Mouse (Mus musculus) kidney, embryonic 14.5 days (tissue): ENCODE measurements around the gene Ms4a2. TPM values are rescaled to one million over a fixed set of nuclear protein-coding genes. Genes with fewer than 3 reads are reported as not detected.

Experiments used
- polyA plus RNA-seq: library from polyadenylated mRNA; unstranded; fragments of >200 nt; fragmentation: Nextera tagmentation; extraction: Ambion mirVana; gene quantifications from 2 replicates; pipeline ENCODE4 v1.2.1, GENCODE M21; 2014

Ms4a2 gene
- polyA plus RNA-seq, 1 experiment from 2014 or later = 1.6 TPM

Other genes with a start within 250 kb of the Ms4a2 start
- 4.1 and 5.2 TPM in 2 replicates for gene Ms4a4a, start 248.2 kb downstream of the Ms4a2 start, polyA plus RNA-seq
- 0.29 and 1.6 TPM in 2 replicates for gene Ms4a4c, start 218.9 kb downstream of the Ms4a2 start, polyA plus RNA-seq
- gene Ms4a4b, start 180.2 kb downstream of the Ms4a2 start, polyA plus RNA-seq = not detected in 2 replicates
- gene Ms4a6c, start 154.4 kb downstream of the Ms4a2 start, polyA plus RNA-seq = 4.6 and 5.0 TPM in 2 replicates
- not detected in 2 replicates for gene Gm8369, start 137.8 kb downstream of the Ms4a2 start, polyA plus RNA-seq
- gene Ms4a6b, start 107.2 kb downstream of the Ms4a2 start, polyA plus RNA-seq = 3.5 and 3.9 TPM in 2 replicates
- gene Ms4a4d, start 86.9 kb downstream of the Ms4a2 start, polyA plus RNA-seq = 0.19 TPM in 1 of 2 replicates, not detected in the other
- 2.6 and 2.9 TPM in 2 replicates for gene Ms4a6d, start 18.9 kb downstream of the Ms4a2 start, polyA plus RNA-seq
- gene Ms4a3, start 17.1 kb upstream of the Ms4a2 start, polyA plus RNA-seq = not detected in 2 replicates
- gene Oosp2, start 36.8 kb upstream of the Ms4a2 start, polyA plus RNA-seq = not detected in 2 replicates
- not detected in 2 replicates for gene Oosp1, start 67.4 kb upstream of the Ms4a2 start, polyA plus RNA-seq
- gene Oosp3, start 73.3 kb upstream of the Ms4a2 start, polyA plus RNA-seq = not detected in 2 replicates
- gene Gif, start 123.8 kb upstream of the Ms4a2 start, polyA plus RNA-seq = not detected in 2 replicates
- 59.8 and 64.9 TPM in 2 replicates for gene Mrpl16, start 146.7 kb upstream of the Ms4a2 start, polyA plus RNA-seq
- gene Stx3, start 195.7 kb upstream of the Ms4a2 start, polyA plus RNA-seq = 19.8 and 20.9 TPM in 2 replicates
- 0.12 TPM in 1 of 2 replicates, not detected in the other for gene Olfr1417, start 215.5 kb upstream of the Ms4a2 start, polyA plus RNA-seq
- not detected in 2 replicates for gene Olfr1418, start 237.3 kb upstream of the Ms4a2 start, polyA plus RNA-seq